Mouse (Mus musculus) spleen, postnatal 14 days (tissue): Measurements from ENCODE around the gene 1500009C09Rik.
"Not testable (repeated sequence)": the region's sequence is repeated elsewhere in the genome, so short reads cannot be mapped to it uniquely, and the experiment has no call there.

Experiments
- DNase-seq, 2 experiments: peaks; one replicate each; pipeline ENCODE4 v3.0.0; 2021 to 2022; ENCODE audit warnings: low spot score in 2 of 2

The 1500009C09Rik gene

DNA sequence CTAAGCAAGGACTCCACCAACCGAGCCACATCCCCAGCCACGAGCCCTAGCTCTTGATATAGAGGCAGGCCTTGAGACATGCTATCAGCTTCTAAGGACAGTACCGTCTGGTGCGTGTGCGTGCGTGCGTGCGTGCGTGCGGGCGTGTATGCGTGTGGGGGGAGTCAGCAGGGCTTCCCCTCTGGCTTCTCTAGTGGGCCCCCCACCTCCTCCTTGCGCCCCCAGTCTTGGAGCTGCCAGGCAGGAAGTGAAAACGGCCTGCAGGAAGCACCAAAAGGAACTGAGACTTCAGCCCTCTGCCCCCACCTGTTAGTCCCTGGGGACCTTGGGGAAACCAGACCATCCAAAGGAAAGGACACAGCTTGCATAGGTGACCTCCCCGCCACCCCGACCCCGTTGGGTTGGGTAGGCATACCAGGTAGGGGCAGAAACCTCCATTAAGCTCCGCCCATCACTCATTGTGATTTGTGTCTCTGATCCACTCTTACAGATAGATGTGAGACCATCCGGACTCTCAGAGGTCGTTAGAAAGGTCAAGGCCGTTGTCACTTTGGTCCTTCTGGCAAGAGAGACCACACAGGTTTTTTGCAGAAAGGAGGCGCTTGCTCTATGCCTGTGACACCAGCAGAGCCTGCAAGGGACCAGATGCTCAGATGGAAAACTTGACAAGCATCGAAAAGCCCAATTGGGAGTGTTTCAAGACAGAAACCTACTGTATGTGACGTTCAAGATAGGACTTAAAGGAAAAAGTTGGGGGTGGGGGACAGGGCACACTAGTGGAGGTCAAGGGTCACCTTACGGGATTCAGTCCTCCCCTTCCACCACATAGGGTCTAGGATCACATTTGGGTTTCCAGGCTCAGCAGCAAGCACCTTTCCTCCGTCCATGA, 33.2 kb upstream of the 1500009C09Rik start:
- peak; percentile 41 to 66 for DNase-seq

DNA sequence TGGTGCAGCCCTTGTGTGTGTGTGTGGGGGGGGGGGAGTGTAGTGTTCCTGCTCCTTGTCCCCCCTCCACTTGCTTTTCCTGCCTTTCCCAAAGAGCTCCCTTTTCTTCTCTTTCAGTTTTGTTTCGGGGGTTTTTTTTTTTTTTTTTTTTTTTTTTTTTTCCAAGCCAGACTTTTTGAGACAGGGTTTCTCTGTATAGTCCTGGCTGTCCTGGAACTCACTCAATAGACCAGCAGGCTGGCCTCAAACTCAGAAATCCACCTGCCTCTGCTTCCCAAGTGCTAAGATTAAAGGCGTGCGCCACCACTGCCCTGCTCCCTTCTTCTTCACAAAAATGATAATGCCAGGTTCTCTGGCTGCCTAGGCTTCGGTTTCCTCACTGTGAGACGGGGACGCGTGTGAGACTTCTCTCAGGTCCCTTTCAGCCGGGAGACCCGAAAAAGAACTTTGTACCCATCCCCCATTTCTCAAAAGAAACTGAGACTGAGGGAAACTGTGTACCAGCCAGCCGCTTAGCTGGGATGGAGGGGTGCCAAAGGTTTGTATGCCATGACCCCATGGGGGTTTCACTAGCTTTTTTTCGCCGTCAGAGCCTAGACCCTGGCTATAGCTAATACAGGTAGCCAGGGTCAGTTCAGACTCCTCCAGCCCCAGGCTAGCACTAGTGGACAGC, 32.1 kb upstream of the 1500009C09Rik start:
- no peak for DNase-seq

DNA sequence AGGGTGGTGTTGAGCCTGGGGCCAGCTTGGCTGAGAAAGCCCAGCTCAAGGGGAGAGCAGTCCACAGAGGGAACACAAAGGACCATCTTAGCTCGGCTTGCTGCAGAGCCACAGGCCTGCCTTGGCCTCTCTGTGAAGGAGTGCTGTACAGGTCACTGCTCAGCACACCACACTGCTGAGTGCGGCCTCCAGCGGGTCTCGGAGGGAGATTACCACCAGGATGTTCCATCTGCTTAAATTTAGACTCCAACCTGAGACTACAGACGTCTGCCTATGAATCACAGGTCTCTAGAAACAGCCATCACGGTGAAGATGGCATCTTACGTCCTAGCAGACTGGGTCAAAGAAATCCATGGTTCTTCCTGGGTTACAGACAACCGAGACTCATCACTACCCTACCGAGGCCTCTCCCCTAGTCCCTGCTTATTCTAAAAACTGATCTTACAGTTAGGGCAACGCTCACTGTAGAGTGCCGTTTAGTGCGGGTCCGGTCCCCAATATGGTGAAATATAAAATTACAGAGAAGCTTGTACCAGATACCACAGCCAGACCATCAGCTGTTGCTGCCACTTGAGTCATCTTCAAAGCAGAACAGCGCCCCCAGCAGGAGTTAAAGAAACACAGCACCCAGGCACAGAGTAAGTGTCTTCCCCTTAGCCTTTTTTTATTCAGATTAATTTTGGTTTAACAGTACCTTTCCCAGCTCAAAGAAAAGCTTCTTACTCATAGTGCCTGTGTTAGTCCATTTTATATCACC, 30.9 kb upstream of the 1500009C09Rik start:
- DNase-seq: no peak

DNA sequence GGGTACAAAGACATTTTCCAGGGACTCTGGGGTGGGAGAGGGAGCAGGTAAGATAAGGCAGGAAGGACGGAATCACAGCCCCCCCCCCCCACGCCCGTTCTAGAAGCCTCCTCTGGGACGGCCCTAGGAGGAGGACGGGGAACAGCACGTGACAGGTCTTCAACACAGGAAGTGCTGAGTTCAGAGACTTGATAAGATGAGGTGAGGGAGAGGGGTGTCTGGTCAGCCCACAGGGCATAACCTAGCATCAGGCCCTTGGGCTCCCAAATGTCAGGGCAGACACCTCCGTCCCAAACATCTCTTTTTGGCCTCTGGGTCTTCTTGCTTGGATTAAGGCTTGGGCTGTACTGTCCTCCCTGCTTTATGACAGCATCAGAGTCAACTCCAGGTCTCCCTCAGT, 28.9 kb upstream of the 1500009C09Rik start:
- DNase-seq: no peak

DNA sequence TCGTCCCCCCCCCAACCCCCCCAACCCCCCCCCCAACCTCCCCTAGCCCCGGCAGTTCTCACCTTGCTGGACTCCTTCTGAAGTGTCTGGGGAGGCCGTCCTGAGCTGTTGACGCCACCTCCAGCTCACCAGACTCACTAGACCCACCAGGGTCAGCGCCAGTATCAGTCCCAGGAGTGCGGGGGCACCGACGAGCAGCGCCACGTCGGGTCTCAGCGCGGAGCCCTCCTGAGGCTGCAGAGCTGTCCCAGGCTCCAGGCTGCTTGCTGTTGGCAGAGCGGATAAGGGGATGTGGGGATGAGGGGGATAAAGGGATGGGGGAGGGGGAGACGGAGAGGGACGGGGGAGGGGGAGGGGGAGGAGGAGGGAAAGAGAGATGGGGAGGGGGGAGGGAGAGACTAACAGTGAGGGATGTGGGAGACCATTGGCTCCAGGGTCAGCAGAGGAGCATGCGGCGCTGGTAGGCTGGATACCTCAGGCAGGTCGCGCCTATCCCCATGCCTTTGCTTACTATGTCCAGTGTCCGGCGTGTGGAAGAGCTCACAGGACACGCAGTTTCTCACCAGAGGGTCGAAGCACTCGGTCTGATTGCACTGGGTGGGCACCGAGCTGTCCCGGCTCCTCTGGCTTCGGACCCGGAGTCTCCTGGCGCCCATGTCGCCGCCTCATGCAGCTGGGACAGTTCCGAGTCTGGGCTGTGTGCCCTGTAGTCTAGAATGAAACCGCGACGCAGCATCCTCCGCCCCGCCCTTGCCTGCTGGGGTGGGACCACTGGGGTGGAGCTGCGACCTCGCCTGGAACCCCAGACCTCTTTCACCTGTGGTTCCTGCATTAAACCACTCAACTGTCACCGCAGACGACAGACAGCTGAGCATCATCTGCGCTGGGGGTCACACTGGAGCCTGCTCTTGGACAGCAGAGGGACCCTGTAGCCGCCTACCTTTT, 28.3 kb upstream of the 1500009C09Rik start, which contains the start of gene Tnfrsf13c:
TSS of gene Tnfrsf13c (minus strand) at position 713 of the 945 bp plus-strand sequence.
- peak; percentile 67 to 79 for DNase-seq

DNA sequence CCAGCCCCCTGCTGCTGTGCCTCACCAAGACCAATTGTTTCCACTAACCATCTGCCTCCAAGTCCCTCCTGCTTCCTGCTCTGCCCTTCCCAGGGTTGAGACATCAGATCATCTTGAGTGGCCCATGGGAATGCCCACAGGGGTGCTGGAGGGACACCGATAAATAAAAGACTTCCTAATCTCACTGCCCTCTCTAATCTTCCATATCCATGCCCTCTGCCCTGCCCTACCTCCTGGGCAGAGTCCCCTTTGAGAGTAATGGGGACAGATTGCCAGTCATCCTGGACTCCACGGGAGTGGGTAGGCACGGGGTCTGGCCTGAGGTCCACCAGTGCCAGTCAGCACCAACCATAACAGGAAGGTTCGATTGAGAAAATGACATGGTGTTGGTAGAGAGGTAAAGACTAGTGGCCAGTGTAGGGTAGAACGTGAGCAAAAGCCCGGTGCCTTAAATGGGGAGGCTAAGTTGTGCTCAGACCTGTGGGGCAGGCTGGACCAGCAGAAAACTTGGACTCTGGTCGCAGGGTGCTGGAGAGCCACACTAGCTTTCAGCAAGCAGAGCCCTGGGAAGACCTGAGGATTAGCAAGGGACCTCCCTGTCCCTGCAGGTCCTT, 27.5 kb upstream of the 1500009C09Rik start:
- no peak for DNase-seq

DNA sequence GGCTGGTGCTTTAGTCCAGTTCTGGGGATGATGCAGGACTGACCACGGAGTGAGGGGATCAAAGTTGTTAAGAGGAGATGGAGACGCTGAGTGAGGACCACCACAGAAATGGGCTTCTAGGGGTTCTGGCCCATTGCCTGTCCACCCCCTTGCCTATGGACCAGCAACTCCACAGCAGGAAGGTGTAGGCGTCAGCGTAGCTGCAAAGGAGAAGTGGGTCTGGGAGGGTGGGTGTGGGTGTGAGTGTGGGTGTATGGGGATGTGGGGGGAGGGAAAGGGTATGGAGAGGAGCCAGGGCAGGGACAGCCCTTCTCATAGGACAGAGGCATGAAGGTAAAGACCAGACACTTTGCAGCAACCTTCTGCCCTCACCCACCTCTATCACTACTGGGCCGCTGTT, 26.4 kb upstream of the 1500009C09Rik start:
- DNase-seq: no peak

DNA sequence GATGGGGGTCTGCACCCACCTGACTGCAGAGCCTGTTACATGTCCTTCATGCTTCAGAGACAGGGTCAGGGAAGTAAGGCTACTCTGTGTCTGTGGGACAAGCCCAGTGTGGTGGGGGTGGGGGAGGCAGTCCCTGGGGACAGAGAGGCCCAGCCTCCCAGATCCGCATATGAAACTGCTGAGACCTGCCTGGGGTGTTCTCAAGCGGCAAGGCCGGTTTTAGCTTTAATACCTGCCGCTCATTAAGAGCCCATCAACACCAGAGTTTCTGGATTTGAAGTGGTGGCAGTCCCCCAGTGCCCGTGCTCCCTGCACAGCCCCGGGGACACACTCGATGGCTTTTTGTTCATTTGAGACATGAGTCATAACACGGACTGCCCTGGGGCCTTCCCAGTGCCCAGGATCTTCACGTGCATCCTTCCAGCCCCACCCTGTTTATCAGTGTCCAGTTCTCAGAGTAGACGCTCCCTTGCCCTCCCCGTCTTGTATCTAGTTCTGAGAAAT, 22.6 kb upstream of the 1500009C09Rik start:
- peak in 1 of 2 experiments; percentile 61 for DNase-seq

DNA sequence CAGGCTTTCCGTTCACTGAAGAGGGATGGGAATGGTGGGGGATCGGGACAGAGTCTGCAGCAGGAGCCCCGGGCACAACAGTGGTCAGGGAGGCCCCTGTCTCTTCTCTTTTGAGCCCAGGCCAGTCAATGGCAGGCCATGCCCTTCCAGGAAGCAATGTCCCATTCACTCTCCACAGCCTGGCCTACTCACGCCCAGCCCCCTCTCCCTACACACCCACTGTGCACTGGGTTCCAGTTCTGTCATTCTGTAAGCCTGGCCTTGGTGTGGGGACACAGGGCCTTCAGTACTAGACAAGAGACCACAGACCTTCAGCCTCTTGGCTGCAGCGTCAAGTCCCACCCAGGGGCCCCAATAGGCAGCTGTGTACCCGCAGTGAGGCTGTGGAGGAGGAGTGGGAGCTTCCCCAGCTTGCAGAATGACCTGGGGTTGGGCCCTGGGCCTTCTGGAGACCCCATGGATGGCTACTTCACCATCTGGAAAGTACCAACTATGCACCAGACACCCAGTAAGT, 22.0 kb upstream of the 1500009C09Rik start:
- DNase-seq: no peak

DNA sequence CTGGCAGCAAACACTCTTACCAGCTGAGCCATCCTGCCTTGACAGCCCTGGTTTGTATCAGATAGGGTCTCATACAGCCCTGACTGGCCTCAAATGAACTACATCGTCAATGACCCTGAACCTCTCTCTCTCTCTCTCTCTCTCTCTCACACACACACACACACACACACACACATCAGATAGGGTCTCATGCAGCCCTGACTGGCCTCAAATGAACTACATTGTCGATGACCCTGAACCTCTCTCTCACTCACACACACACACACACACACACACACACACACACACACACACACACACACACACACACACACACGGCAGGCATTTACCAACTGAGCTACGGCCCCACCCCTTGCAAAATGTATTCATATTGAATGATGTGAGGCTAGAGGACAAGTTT, 21.1 kb upstream of the 1500009C09Rik start:
- no peak for DNase-seq

DNA sequence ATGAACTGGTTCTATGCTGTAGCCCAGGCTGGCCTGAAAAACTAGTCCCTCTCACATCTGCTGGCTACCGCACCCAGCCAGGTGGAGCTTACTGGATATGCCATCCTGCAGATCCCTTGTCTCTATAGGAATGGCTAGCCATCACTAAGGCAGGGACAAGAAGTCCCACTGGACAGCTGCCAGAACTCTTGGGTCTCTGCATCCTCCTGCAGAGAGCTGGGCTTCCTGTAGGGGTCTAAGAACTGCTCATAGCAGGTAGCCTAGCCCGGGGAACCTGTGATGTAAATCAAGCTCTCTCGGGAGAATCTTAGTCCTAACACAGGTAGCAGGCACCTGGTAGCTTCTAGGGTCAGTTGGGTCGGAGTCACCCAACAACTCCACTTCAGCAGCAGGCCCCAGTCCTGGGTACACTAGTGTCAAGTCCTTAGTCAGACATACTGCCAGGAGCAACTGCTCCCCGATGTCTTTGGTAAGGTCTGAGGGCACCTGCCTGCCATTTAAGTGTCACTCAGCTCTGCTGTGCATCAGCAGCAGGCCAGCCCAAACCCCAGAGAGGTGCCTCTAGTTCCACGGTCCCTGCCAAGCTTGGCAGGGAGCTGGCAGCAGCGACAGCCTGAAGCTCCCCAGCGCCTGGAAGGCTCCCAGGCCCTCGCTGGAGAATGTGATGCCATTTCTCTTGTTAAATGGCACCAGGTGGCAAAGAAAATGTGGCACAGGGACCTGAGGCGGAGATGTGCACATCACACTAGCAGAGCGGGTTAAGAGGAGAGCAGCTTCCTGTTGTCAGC, 20.4 kb upstream of the 1500009C09Rik start:
- no peak for DNase-seq

DNA sequence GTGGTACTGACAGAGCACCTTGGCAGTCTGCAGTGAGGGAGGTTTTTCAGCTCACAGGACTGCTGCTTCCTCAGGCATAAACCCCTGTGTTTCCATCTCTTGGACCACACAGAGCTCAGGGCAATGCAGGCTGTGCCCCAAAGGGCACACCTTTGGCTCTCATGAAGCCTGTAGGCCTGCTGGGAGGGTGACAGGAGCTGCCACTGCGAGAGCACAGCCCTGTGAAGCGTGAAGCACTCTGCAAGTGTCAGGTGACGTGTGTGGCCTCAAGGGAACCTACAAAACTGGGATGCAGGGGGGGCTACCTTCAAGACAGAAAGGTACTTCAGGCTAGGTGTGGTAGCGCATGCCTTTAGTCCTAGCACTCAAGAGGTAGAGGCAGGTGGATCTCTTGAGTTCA, 19.5 kb upstream of the 1500009C09Rik start:
- DNase-seq: no peak

DNA sequence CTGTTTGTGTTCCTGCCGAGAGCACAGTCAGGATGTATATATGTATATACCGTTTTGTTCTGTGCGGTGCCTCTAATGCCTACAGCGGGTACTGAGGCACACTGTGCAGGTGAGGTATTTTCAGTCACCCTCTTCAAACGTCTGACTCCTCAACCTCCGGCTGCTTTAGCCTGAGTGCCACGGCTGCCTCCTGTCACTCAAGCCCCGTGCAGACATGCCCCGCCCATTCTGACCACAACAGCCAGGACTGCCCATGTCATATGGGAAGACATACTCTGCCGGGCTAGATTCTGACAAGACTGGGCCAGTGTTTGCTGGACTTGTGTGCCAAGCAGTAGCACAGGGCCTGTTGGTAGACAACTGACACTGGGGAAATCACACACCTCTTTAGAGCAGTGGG, 16.5 kb upstream of the 1500009C09Rik start:
- DNase-seq: no peak

DNA sequence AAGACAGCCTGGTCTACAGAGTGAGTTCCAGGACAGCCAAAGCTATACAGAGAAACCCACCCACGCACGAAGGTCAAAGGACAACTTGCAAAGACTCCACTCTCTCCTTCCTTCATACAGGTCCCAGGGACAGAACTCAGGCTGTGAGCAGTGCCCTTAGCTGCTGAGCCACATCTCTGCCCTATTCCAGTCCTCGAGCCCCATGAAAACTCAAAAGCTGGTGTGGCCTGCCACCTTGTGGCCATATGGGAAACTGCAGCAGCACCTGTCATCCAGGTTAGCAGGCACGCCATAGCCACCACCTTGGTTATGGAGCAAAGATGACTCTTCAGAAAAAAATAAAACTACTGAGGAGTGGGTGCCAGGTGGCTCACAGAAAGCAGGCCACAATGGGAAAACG, 15.6 kb upstream of the 1500009C09Rik start:
- peak; percentile 75 to 86 for DNase-seq

DNA sequence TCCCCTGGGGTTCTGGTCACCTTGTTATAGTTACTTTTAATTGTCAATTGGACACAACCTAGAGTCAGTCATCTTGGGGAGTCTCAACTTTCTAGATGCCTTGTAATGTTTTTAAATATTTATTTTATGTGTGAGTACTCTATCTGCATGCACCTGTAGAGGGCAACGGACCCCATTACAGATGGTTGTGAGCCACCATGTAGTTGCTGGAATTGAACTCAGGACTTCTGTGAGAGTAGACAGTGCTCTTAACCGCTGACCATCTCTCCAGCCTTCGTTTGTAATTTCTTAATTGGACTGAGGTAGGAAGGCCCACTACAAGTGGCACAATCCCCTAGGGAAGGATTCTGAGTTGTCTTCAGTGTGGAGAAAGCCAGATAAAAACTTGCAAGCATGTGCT, 8.9 kb upstream of the 1500009C09Rik start:
- DNase-seq: no peak

DNA sequence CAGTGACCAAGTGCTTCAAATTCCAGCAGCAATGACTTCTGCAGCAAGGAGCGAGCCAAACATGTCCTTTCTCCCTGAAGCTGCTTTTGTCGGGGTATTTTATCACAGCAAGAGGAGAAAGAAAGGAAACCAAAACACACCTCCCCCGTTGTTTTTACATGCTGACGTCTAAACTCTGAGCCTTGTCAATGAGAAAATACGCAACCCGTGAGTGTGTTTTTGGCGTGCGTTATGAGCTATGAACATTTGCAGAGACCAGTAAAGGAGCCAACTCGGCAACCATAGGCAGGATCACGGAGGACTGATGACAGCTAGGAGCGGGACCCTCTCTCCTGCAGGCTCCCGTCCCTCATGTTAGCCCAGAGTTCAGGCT, 8.5 kb upstream of the 1500009C09Rik start:
- no peak for DNase-seq

DNA sequence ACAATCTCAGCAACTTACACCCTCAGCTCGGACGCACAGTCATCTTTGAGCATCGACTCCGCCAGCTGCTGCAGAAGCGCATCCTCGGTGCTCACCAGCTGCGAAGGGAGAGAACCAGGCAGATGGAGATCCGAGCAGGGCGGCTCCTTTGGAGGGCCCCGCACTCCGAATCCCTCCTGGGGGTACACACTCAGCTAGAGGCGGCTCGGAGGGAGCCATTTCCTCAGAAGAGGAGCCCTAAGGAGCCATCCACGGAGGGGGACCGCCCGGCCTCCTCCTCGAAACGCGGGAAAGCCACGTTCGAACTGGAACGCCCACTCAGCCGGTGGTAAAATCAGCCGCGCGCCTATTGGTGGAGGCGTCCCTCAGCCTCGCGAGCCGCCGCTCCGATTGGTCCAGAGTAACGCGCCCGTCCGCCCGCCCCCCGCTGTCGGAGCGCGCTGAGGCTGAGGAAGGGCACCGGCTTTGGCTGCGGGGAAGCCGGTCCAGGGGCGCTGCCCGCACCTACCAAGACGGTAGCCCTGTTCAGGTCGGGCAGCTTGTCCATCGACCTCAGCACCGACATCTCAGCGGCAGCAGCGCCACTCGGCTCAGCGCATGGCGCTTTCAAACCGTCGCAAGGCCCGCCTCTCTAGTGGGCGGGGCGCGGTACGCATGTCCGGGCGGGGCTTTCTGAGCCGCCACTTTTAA, 7.9 kb upstream of the 1500009C09Rik start, which contains the start of gene Cenpm:
TSS of gene Cenpm (minus strand) at position 634 of the 690 bp plus-strand sequence.
- DNase-seq: peak; percentile 89 to 92

DNA sequence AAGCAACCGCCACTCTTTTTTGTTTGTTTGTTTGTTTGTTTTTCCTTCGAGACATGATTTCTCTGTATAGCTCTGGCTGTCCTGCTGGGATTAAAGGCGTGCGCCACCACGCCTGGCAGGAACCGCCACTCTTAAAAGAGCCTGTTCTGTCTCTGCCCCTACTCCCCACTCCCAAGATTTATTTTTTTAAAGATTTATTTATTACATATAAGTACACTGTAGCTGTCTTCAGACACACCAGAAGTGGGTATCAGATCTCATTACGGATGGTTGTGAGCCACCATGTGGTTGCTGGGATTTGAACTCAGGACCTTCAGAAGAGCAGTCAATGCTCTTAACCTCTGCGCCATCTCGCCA, 7.4 kb upstream of the 1500009C09Rik start:
- DNase-seq: not testable (repeated sequence)
